Mouse (Mus musculus) erythroblast, embryonic 14.5 days (primary cell): ENCODE measurements around the gene Cdkal1.

Experiments
- GATA1 ChIP-seq: IDR thresholded peaks from 2 replicates; pipeline ENCODE4 v1.6.1; 2012; ENCODE audit warnings: low read length, inconsistent platforms, mixed read lengths
- TAL1 ChIP-seq: IDR thresholded peaks from 3 replicates; pipeline ENCODE4 v1.6.1; 2012; ENCODE audit warnings: low read length, inconsistent platforms, mixed read lengths

GRCm38 (mm10) chr13:29650576-29651236 is 204.8 kb downstream of the Cdkal1 start:
- no peak for TF ChIP-seq GATA1
- TF ChIP-seq TAL1 = no peak
